Comparison of ENCODE assay signal across 8 mouse cellular contexts in the genomic region with DNA sequence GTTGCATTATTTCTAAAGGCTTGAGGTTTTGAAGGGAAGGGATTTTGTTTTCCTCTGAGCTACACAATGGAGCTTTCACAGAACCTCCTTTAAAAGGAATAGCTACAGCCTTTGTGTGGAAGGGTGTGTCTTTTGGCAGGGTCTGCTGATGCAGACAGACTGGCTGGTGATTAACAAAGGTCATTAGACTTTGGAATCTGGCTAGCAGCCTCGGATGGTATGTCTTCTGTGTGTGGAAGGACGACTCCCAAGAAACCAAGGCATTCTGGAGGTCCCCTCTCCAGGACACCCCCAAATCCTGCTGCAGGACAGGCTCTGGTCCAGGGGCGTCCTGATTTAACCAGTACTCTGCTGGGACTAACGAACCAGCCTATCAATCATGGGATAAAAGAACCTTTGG.
DNase-seq lines count a peak whose midpoint lies in the region; ATAC-seq and TF ChIP-seq lines count a peak whose summit lies in the region.

No protein-coding gene starts in this region.

- H3K9me3 ChIP-seq in forebrain, postnatal 0 days (ENCODE audit: low read length): no peaks in the 10 kb centered on the region
- H3K9me3 ChIP-seq in lung, embryonic 14.5 days (ENCODE audit: low read depth, low read length): no peaks in the 10 kb centered on the region
- no peaks in the 10 kb centered on the region for H3K9me3 ChIP-seq in stomach, embryonic 15.5 days

- no peak overlapping the region for H3K4me3 ChIP-seq in forebrain, postnatal 0 days (ENCODE audit: low read depth, low read length)
- no peak overlapping the region for H3K4me3 ChIP-seq in lung, embryonic 14.5 days (ENCODE audit: low read depth, low read length)
- no peak overlapping the region; the same call in 1 of the 2 replicates for H3K4me3 ChIP-seq in stomach, embryonic 15.5 days (replicated peaks)

- ATAC-seq in forebrain, postnatal 0 days: peak; percentile 72
- ATAC-seq in lung, embryonic 14.5 days (ENCODE audit: insufficient read depth): peak; percentile 58
- ATAC-seq in stomach, embryonic 15.5 days (ENCODE audit: insufficient read depth, low FRiP score, low read depth): peak; percentile 64

- peak overlapping the region; percentile 36 for H3K9ac ChIP-seq in forebrain, postnatal 0 days
- peak overlapping the region; percentile 46 for H3K9ac ChIP-seq in lung, embryonic 14.5 days
- no peak overlapping the region for H3K9ac ChIP-seq in stomach, embryonic 15.5 days

- peak overlapping the region; percentile 37 for H3K4me2 ChIP-seq in forebrain, postnatal 0 days (ENCODE audit: low read depth)
- H3K4me2 ChIP-seq in lung, embryonic 14.5 days: peak overlapping the region; percentile 56
- peak overlapping the region; percentile 34 for H3K4me2 ChIP-seq in stomach, embryonic 15.5 days

- H3K27me3 ChIP-seq in forebrain, postnatal 0 days (ENCODE audit: insufficient read depth, low read length): no peaks in the 10 kb centered on the region
- no peaks in the 10 kb centered on the region for H3K27me3 ChIP-seq in lung, embryonic 14.5 days (ENCODE audit: insufficient read depth, low read length)
- H3K27me3 ChIP-seq in stomach, embryonic 15.5 days (replicated peaks): no peaks in the 10 kb centered on the region

- DNase-seq in retina, postnatal 1 day: peak; percentile 60
- no peak for DNase-seq in retina, embryonic 14.5 days (ENCODE audit: low spot score)
- DNase-seq in forebrain, postnatal 0 days: peak; percentile 68
- DNase-seq in kidney, adult 18-20 months: peak; percentile 75
- DNase-seq in lung, embryonic 14.5 days: peak; percentile 70
- DNase-seq in ovary, postnatal 14 days (ENCODE audit: low spot score): no peak
- no peak for DNase-seq in urinary bladder, adult 2 months (ENCODE audit: low spot score)

- no peak for TF ChIP-seq CTCF in forebrain, postnatal 0 days (IDR thresholded peaks at IDR 0.05; ENCODE audit: low read depth)
- TF ChIP-seq CTCF in lung, embryonic 14.5 days (IDR thresholded peaks at IDR 0.05; ENCODE audit: low read depth): no peak

- peak overlapping the region; percentile 89 for H3K27ac ChIP-seq in forebrain, postnatal 0 days (ENCODE audit: low read depth, low read length)
- H3K27ac ChIP-seq in lung, embryonic 14.5 days (ENCODE audit: low read depth): peak overlapping the region; percentile 95
- H3K27ac ChIP-seq in stomach, embryonic 15.5 days: peak overlapping the region; percentile 82

- H3K4me1 ChIP-seq in forebrain, postnatal 0 days (ENCODE audit: insufficient read depth): peaks cover 29% of the 10 kb centered on the region
- peaks cover 26% of the 10 kb centered on the region for H3K4me1 ChIP-seq in lung, embryonic 14.5 days (ENCODE audit: insufficient read depth)
- H3K4me1 ChIP-seq in stomach, embryonic 15.5 days: peaks cover 25% of the 10 kb centered on the region

- WGBS in forebrain, postnatal 0 days: 2% methylated on average over 4 of the region's 4 CpGs
- WGBS in lung, embryonic 14.5 days: 13% methylated on average over 4 of the region's 4 CpGs
- 12% methylated on average over 4 of the region's 4 CpGs for WGBS in stomach, embryonic 15.5 days

- peaks cover 29% of the 10 kb centered on the region for H3K36me3 ChIP-seq in forebrain, postnatal 0 days (ENCODE audit: insufficient read depth)
- H3K36me3 ChIP-seq in lung, embryonic 14.5 days (ENCODE audit: insufficient read depth): peaks cover 27% of the 10 kb centered on the region
- H3K36me3 ChIP-seq in stomach, embryonic 15.5 days: peaks cover 21% of the 10 kb centered on the region

Comparison
In these comparisons a context has a peak if more than half of its experiments do, and no peak if none do; other contexts are left out.
1. DNase-seq: peak in retina, postnatal 1 day (single experiment), forebrain, postnatal 0 days (single experiment), kidney, adult 18-20 months (single experiment) and lung, embryonic 14.5 days (single experiment); none in retina, embryonic 14.5 days (single experiment), ovary, postnatal 14 days (single experiment) and urinary bladder, adult 2 months (single experiment).
2. Peak in every context shown above with its lines, with median percentiles within 50 percentile points of each other: ATAC-seq, H3K27ac ChIP-seq and H3K4me2 ChIP-seq.